Mouse (Mus musculus): ENCODE data around the gene Ap4b1. TPM values are rescaled to one million over a fixed set of nuclear protein-coding genes. Genes with fewer than 3 reads are reported as not detected.

Gene Ap4b1
- polyA plus RNA-seq, 1 experiment: 14.5 TPM

DNA sequence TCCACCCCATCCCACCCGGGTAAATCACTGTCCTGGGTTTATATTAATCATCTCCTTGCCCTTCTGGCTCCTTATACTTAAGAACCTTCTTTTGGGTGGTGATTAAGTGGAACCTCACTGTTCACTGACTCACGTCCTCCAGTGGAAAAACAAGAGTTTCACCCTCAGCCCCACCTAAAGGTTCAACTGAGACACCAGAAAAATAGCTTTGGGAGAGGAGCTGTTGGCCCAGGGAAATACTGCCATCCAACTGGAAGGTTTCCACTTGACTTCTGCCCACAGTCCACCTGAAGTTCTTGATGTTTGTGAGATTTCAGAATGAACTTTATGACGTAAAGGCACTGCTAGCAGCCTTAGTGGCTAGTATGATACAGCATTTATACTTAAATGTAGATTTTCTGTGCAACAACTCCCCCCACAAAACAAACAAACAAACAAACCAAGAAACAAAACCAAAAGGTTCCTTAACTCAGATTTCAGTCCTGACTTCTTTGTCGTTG lies 53.5 kb downstream of the Ap4b1 start:
- Histone ChIP-seq H3K27me3 (ENCODE audit: control insufficient read depth, insufficient read depth, insufficient read length) (no peaks in the 10 kb centered on the region), H3K36me3 (ENCODE audit: control insufficient read depth, insufficient read depth) (no peaks in the 10 kb centered on the region), H3ac (ENCODE audit: control insufficient read depth, insufficient read length) (no peak overlapping the region), H3K4me2 (ENCODE audit: low read depth) (peak overlapping the region; percentile 50), H3K79me2 (ENCODE audit: control insufficient read depth, insufficient read depth) (no peaks in the 10 kb centered on the region), H3K4me3 (no peak overlapping the region)
- no peak for TF ChIP-seq TCF3 (IDR thresholded peaks at IDR 0.05; ENCODE audit: insufficient read length, low read depth)
- no peak for TF ChIP-seq E2F4 (IDR thresholded peaks at IDR 0.05; ENCODE audit: insufficient read depth)

DNA sequence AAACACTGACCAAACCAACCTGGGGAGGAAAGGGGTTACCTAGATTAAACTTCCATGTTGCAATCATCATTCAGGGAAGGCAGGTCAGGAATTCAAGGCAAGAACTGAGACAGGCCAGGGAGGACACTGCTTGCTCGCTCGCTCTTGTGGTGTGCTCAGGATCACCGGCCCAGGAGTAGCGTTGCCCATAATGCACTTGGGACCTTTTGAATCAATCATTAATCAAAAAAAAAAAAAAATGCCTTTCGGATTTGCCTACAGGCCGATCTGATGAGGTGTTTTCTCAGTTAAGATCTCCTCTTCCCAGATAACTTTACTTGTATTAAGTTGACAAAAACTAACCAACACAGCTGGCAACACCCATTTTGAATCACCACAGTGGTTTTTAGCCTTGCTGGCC lies 54.9 kb downstream of the Ap4b1 start:
- Histone ChIP-seq H3K36me3 (ENCODE audit: control insufficient read depth, insufficient read depth) (no peaks in the 10 kb centered on the region), H3ac (ENCODE audit: control insufficient read depth, insufficient read length) (no peak overlapping the region), H3K27me3 (ENCODE audit: control insufficient read depth, insufficient read depth, insufficient read length) (no peaks in the 10 kb centered on the region), H3K79me2 (ENCODE audit: control insufficient read depth, insufficient read depth) (no peaks in the 10 kb centered on the region), H3K4me3 (no peak overlapping the region), H3K4me2 (ENCODE audit: low read depth) (no peak overlapping the region)
- no peak for TF ChIP-seq TCF3 (IDR thresholded peaks at IDR 0.05; ENCODE audit: insufficient read length, low read depth)
- TF ChIP-seq POLR2AphosphoS2 (IDR thresholded peaks at IDR 0.05; ENCODE audit: insufficient read length, low read depth): no peak
- TF ChIP-seq REST (IDR thresholded peaks at IDR 0.05; ENCODE audit: insufficient read depth, insufficient read length): no peak
- TF ChIP-seq CEBPB (IDR thresholded peaks at IDR 0.05; ENCODE audit: insufficient read depth, poor library complexity, severe bottlenecking): no peak
- TF ChIP-seq SRF (IDR thresholded peaks at IDR 0.05; ENCODE audit: control insufficient read depth, insufficient read length, low read depth): no peak
- TF ChIP-seq USF1 (IDR thresholded peaks at IDR 0.05; ENCODE audit: low read depth): no peak
- TF ChIP-seq E2F4 (IDR thresholded peaks at IDR 0.05; ENCODE audit: insufficient read depth): no peak
- TF ChIP-seq MYOG (IDR thresholded peaks at IDR 0.05; ENCODE audit: control insufficient read depth in 1 of 3, insufficient read depth in 1 of 3, insufficient read length in 2 of 3, low read depth in 2 of 3): no peak

DNA sequence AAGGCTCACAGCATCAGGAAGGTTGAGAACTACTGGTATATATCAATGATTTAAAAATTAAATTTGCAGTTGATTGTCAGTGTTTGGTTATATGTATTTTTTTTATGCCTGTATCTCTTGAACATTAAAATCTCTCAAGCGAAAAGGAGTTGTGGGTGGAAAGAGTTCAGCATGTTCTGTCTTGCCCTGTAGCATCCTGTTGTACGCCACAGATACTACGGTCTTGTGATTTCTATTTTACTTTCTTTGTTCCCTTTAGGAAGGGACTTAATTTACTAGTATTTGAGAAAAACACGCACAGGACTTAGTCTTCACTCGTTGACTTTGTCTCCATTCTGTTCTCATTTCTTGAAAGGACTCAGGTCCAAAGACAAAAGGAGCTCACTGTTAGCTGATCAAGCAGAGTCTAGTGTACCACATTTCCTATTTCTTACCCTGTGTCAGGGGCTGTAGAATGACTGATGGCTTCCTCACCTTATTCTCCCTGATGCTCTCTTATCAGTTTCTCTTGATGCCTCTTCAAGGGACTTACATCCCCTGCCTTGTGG lies 58.2 kb downstream of the Ap4b1 start:
- Histone ChIP-seq H3K4me3 (no peak overlapping the region), H3K4me2 (ENCODE audit: low read depth) (no peak overlapping the region), H3K36me3 (ENCODE audit: control insufficient read depth, insufficient read depth) (no peaks in the 10 kb centered on the region), H3K79me2 (ENCODE audit: control insufficient read depth, insufficient read depth) (no peaks in the 10 kb centered on the region), H3ac (ENCODE audit: control insufficient read depth, insufficient read length) (no peak overlapping the region), H3K27me3 (ENCODE audit: control insufficient read depth, insufficient read depth, insufficient read length) (no peaks in the 10 kb centered on the region)
- TF ChIP-seq TCF12 (IDR thresholded peaks at IDR 0.05; ENCODE audit: insufficient read depth, poor library complexity, severe bottlenecking): no peak
- TF ChIP-seq MYOD1 (IDR thresholded peaks at IDR 0.05; ENCODE audit: control insufficient read depth in 1 of 3, insufficient read length in 2 of 3, low read depth in 2 of 3): no peak
- TF ChIP-seq POLR2A (IDR thresholded peaks at IDR 0.05; ENCODE audit: insufficient read length, low read depth): no peak
- no peak for TF ChIP-seq TCF3 (IDR thresholded peaks at IDR 0.05; ENCODE audit: insufficient read length, low read depth)
- no peak for TF ChIP-seq E2F4 (IDR thresholded peaks at IDR 0.05; ENCODE audit: insufficient read depth)
- TF ChIP-seq MYOG (IDR thresholded peaks at IDR 0.05; ENCODE audit: control insufficient read depth in 1 of 3, insufficient read depth in 1 of 3, insufficient read length in 2 of 3, low read depth in 2 of 3): no peak
- no peak for TF ChIP-seq USF1 (IDR thresholded peaks at IDR 0.05; ENCODE audit: low read depth)
- TF ChIP-seq MAX (IDR thresholded peaks at IDR 0.05; ENCODE audit: low read depth): no peak
- no peak for TF ChIP-seq POLR2AphosphoS2 (IDR thresholded peaks at IDR 0.05; ENCODE audit: insufficient read length, low read depth)
- TF ChIP-seq SRF (IDR thresholded peaks at IDR 0.05; ENCODE audit: control insufficient read depth, insufficient read length, low read depth): no peak
- TF ChIP-seq CEBPB (IDR thresholded peaks at IDR 0.05; ENCODE audit: insufficient read depth, poor library complexity, severe bottlenecking): no peak
- no peak for TF ChIP-seq REST (IDR thresholded peaks at IDR 0.05; ENCODE audit: insufficient read depth, insufficient read length)

DNA sequence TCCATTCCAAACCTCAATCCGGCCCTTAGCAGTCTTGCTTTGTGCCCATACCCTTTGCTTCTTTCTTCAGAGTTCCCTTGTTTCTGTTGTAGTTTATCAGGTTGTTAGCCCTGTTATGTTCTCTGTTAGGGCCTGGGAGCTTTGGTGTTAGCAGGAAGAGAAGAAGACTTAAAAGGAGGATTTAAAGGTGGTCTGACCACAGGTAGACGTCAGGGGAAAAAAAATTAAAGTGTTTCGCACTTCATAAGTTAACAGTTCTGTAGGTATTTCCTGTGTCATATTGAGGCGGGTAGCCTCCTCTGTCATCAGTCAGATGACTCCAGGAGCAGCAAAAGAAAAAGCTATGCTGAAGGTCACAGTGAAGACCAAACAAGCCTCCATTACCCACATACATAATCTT lies 58.7 kb downstream of the Ap4b1 start:
- no peak overlapping the region for H3ac ChIP-seq (ENCODE audit: control insufficient read depth, insufficient read length)
- H3K4me3 ChIP-seq: no peak overlapping the region
- no peaks in the 10 kb centered on the region for H3K79me2 ChIP-seq (ENCODE audit: control insufficient read depth, insufficient read depth)
- H3K27me3 ChIP-seq (ENCODE audit: control insufficient read depth, insufficient read depth, insufficient read length): no peaks in the 10 kb centered on the region
- TF ChIP-seq POLR2AphosphoS2 (IDR thresholded peaks at IDR 0.05; ENCODE audit: insufficient read length, low read depth) (no peak), SRF (IDR thresholded peaks at IDR 0.05; ENCODE audit: control insufficient read depth, insufficient read length, low read depth) (no peak), MYOD1 (IDR thresholded peaks at IDR 0.05; ENCODE audit: control insufficient read depth in 1 of 3, insufficient read length in 2 of 3, low read depth in 2 of 3) (no peak)
- no peaks in the 10 kb centered on the region for H3K36me3 ChIP-seq (ENCODE audit: control insufficient read depth, insufficient read depth)
- H3K4me2 ChIP-seq (ENCODE audit: low read depth): no peak overlapping the region

Other genes starting within 250 kb of the Ap4b1 start
- 0.07 TPM for gene Syt6, start 234.3 kb upstream of the Ap4b1 start, polyA plus RNA-seq (2012; fragmentation: generic; extraction: Trizol)
- gene Atg4a-ps, start 163.5 kb upstream of the Ap4b1 start, polyA plus RNA-seq (2012; fragmentation: generic; extraction: Trizol): 0.22 TPM
- gene Olfml3, start 71.5 kb upstream of the Ap4b1 start, polyA plus RNA-seq (2012; fragmentation: generic; extraction: Trizol): 15.3 TPM
- not detected for gene Gm10964, start 70.2 kb upstream of the Ap4b1 start, polyA plus RNA-seq (2012; fragmentation: generic; extraction: Trizol)
- 16.7 TPM for gene Hipk1, start 18.0 kb upstream of the Ap4b1 start, polyA plus RNA-seq (2012; fragmentation: generic; extraction: Trizol)
- gene Dclre1b, start 76 bp upstream of the Ap4b1 start, polyA plus RNA-seq (2012; fragmentation: generic; extraction: Trizol): 3.9 TPM
- 0.06 TPM for gene Gm43064, start 53 bp downstream of the Ap4b1 start, polyA plus RNA-seq (2012; fragmentation: generic; extraction: Trizol)
- 0.25 TPM for gene Bcl2l15, start 23.1 kb downstream of the Ap4b1 start, polyA plus RNA-seq (2012; fragmentation: generic; extraction: Trizol)
- 5.3 TPM for gene Ptpn22, start 50.3 kb downstream of the Ap4b1 start, polyA plus RNA-seq (2012; fragmentation: generic; extraction: Trizol)
- gene Rsbn1, start 104.6 kb downstream of the Ap4b1 start, polyA plus RNA-seq (2012; fragmentation: generic; extraction: Trizol): 3.0 TPM
- gene Phtf1, start 158.6 kb downstream of the Ap4b1 start, polyA plus RNA-seq (2012; fragmentation: generic; extraction: Trizol): 5.5 TPM

Measured in myocyte (in vitro differentiated cells).